9 mouse cellular contexts compared by ENCODE assay signal in genomic region chr12:110380831-110381750, GRCm38 (mm10).
DNase-seq lines count a peak whose midpoint lies in the region; ATAC-seq and TF ChIP-seq lines count a peak whose summit lies in the region.
"Had no signal": no experiment of that assay in that cellular context is flagged by ENCODE, and none has a peak within 500 bp of the region (broad histone marks: within the 10 kb centered on the region; RNA-seq: fewer than 3 reads in every experiment).

No protein-coding gene starts in this region.

- no peak overlapping the region for H3K4me2 ChIP-seq in liver, embryonic 15.5 days
- no peak overlapping the region for H3K4me2 ChIP-seq in limb, embryonic 14.5 days (replicated peaks; ENCODE audit: low read depth, low read length, severe bottlenecking)
- no peak overlapping the region for H3K4me2 ChIP-seq in hindbrain, embryonic 16.5 days (ENCODE audit: low read length)
- H3K4me2 ChIP-seq: limb, embryonic 12.5 days had no signal

- no peaks in the 10 kb centered on the region for H3K4me1 ChIP-seq in liver, embryonic 15.5 days (replicated peaks)
- no peaks in the 10 kb centered on the region for H3K4me1 ChIP-seq in limb, embryonic 14.5 days (ENCODE audit: control insufficient read depth, insufficient read depth, low read length)
- H3K4me1 ChIP-seq in hindbrain, embryonic 16.5 days (ENCODE audit: control insufficient read depth, insufficient read depth, low read depth, low read length), result peaks cover 4% of the 10 kb centered on the region
- H3K4me1 ChIP-seq: limb, embryonic 12.5 days had no signal

- ATAC-seq in liver, embryonic 15.5 days (ENCODE audit: insufficient read depth), result peak; percentile 52
- ATAC-seq in limb, embryonic 14.5 days (ENCODE audit: low FRiP score, low read depth), result no peak
- no peak for ATAC-seq in hindbrain, embryonic 16.5 days

- no peak for TF ChIP-seq POLR2A in limb, embryonic 14.5 days (IDR thresholded peaks at IDR 0.05; ENCODE audit: borderline replicate concordance, extremely low read depth, insufficient read depth, insufficient read length)

- DNase-seq in liver, result no peak
- peak; percentile 74 for DNase-seq in Muller cell, postnatal 12 days (ENCODE audit: inconsistent ontology term)
- peak; percentile 18 for DNase-seq in c-Kit-positive CD71-negative TER-119-negative erythroid progenitor cells, embryonic 14.5 days (ENCODE audit: low read depth)
- peak; percentile 42 for DNase-seq in limb, embryonic 14.5 days (ENCODE audit: low spot score)
- DNase-seq in cerebellum, postnatal 10 days, result no peak
- no peak for DNase-seq in thymus, postnatal 25 days

- peaks cover 5% of the 10 kb centered on the region for H3K27me3 ChIP-seq in liver, embryonic 15.5 days
- H3K27me3 ChIP-seq in limb, embryonic 14.5 days (ENCODE audit: control insufficient read depth, insufficient read depth, low read length), result peaks cover 2% of the 10 kb centered on the region; the same call in 1 of the 2 replicates
- H3K27me3 ChIP-seq in hindbrain, embryonic 16.5 days (replicated peaks; ENCODE audit: control insufficient read depth, insufficient read depth, low read length), result no peaks in the 10 kb centered on the region; the same call in 1 of the 2 replicates

- no peak overlapping the region for H3K27ac ChIP-seq in liver, embryonic 15.5 days (replicated peaks)
- no peak overlapping the region for H3K27ac ChIP-seq in limb, embryonic 14.5 days (replicated peaks; ENCODE audit: low read depth, low read length)
- H3K27ac ChIP-seq in hindbrain, embryonic 16.5 days (ENCODE audit: low read depth, low read length), result no peak overlapping the region
- H3K27ac ChIP-seq: limb, embryonic 12.5 days had no signal

- H3K9me3 ChIP-seq in liver, embryonic 15.5 days (replicated peaks), result no peaks in the 10 kb centered on the region
- H3K9me3 ChIP-seq in limb, embryonic 14.5 days (ENCODE audit: control insufficient read depth, low read length), result no peaks in the 10 kb centered on the region
- H3K9me3 ChIP-seq in hindbrain, embryonic 16.5 days (ENCODE audit: control insufficient read depth, low read length), result no peaks in the 10 kb centered on the region
- H3K9me3 ChIP-seq: limb, embryonic 12.5 days had no signal

- no peak overlapping the region for H3K9ac ChIP-seq in liver, embryonic 15.5 days
- H3K9ac ChIP-seq in limb, embryonic 14.5 days (ENCODE audit: low read depth, low read length, severe bottlenecking), result no peak overlapping the region
- H3K9ac ChIP-seq in hindbrain, embryonic 16.5 days (ENCODE audit: low read depth, low read length), result no peak overlapping the region
- H3K9ac ChIP-seq: limb, embryonic 12.5 days had no signal

- no peaks in the 10 kb centered on the region for H3K36me3 ChIP-seq in liver, embryonic 15.5 days (replicated peaks)
- H3K36me3 ChIP-seq in limb, embryonic 14.5 days (ENCODE audit: control insufficient read depth, insufficient read depth, low read length), result no peaks in the 10 kb centered on the region
- H3K36me3 ChIP-seq in hindbrain, embryonic 16.5 days (ENCODE audit: control insufficient read depth, insufficient read depth, low read length), result no peaks in the 10 kb centered on the region
- H3K36me3 ChIP-seq: limb, embryonic 12.5 days had no signal

- 51% methylated on average over 25 of the region's 25 CpGs for WGBS in liver, embryonic 15.5 days (ENCODE audit: insufficient replicate concordance)
- WGBS in limb, embryonic 14.5 days, result 47% methylated on average over 25 of the region's 25 CpGs
- WGBS in hindbrain, embryonic 16.5 days, result 80% methylated on average over 25 of the region's 25 CpGs

- no peak overlapping the region for H3K4me3 ChIP-seq in liver, embryonic 15.5 days (replicated peaks)
- H3K4me3 ChIP-seq in limb, embryonic 14.5 days (replicated peaks; ENCODE audit: low read length), result no peak overlapping the region
- H3K4me3 ChIP-seq in hindbrain, embryonic 16.5 days (ENCODE audit: low read length), result no peak overlapping the region
- H3K4me3 ChIP-seq: limb, embryonic 12.5 days had no signal

Comparison
In these comparisons a context has a peak if more than half of its experiments do, and no peak if none do; other contexts are left out.
1. DNase-seq: peak in Muller cell, postnatal 12 days (single experiment), c-Kit-positive CD71-negative TER-119-negative erythroid progenitor cells, embryonic 14.5 days (single experiment) and limb, embryonic 14.5 days (single experiment); none in liver (single experiment), cerebellum, postnatal 10 days (0 of 2) and thymus, postnatal 25 days (single experiment).